Mouse (Mus musculus): ENCODE data around the gene Tmem117. TPM values are rescaled to one million over a fixed set of nuclear protein-coding genes. Genes with fewer than 3 reads are reported as not detected.

The Tmem117 gene
- total RNA-seq, 2 experiments from 2014 or later = 30.8 to 31.1 TPM

GRCm38 (mm10) chr15:95145118-95145517 lies 516.1 kb downstream of the Tmem117 start:
- DNase-seq = no peak

Other genes with a start within 250 kb of the Tmem117 start
- 10 to 100 TPM; 25.3 to 28.8 TPM for gene Adamts20, start 163.8 kb upstream of the Tmem117 start, total RNA-seq (2021)
- gene Pus7l, start 85.7 kb upstream of the Tmem117 start, total RNA-seq (2021) = 1 to 10 TPM; 2.0 to 2.1 TPM
- 1 to 10 TPM; 3.4 to 5.3 TPM for gene Irak4, start 85.6 kb upstream of the Tmem117 start, total RNA-seq (2021)
- gene Twf1, start 39.3 kb upstream of the Tmem117 start, total RNA-seq (2021) = 10 to 100 TPM; 20.0 to 23.6 TPM

All from gastrocnemius, postnatal 10 days (tissue).